Mouse (Mus musculus) G1E (cell line): ENCODE measurements around the gene Sac3d1. TPM values are rescaled to one million over a fixed set of nuclear protein-coding genes. Genes with fewer than 3 reads are reported as not detected.

Source experiments
- ATAC-seq: 2 replicates; pipeline ENCODE4 v1.8.0; 2016; ENCODE audit warnings: mild to moderate bottlenecking; ENCODE audit not compliant: insufficient number of reproducible peaks, poor library complexity, low FRiP score, severe bottlenecking; ENCODE audit errors: extremely low read depth
- DNase-seq: peaks from one replicate; pipeline ENCODE4 v3.0.0; 2012; ENCODE audit warnings: low spot score
- H3K27me3 ChIP-seq: 2 replicates; pipeline ENCODE4 v1.6.1; 2012; ENCODE audit warnings: mild to moderate bottlenecking, low read length, inconsistent platforms; ENCODE audit not compliant: insufficient read depth
- H3K36me3 ChIP-seq: replicated peaks from 2 replicates; pipeline ENCODE3; 2012; ENCODE audit warnings: mild to moderate bottlenecking, inconsistent platforms
- H3K4me1 ChIP-seq: 2 replicates; pipeline ENCODE4 v1.6.1; 2012; ENCODE audit warnings: low read depth, low read length, inconsistent platforms, mixed read lengths; ENCODE audit not compliant: insufficient read depth
- H3K4me3 ChIP-seq: 2 replicates; pipeline ENCODE4 v1.5.1; 2012; ENCODE audit warnings: low read depth, mild to moderate bottlenecking, inconsistent platforms, low read length, moderate library complexity, mixed read lengths
- H3K9me3 ChIP-seq: replicated peaks from 2 replicates; pipeline ENCODE4 v1.6.1; 2012; ENCODE audit warnings: inconsistent platforms
- CTCF ChIP-seq: IDR thresholded peaks from 2 replicates; pipeline ENCODE4 v1.5.1; 2012; ENCODE audit warnings: low read depth, low read length, inconsistent platforms, mixed read lengths
- GATA1 ChIP-seq: IDR thresholded peaks from 2 replicates; pipeline ENCODE4 v1.6.1; 2012; ENCODE audit warnings: borderline replicate concordance, low read length, inconsistent platforms, mixed read lengths
- GATA2 ChIP-seq: IDR thresholded peaks from 2 replicates; pipeline ENCODE4 v1.6.1; 2012; ENCODE audit warnings: low read depth, low read length, inconsistent platforms, borderline replicate concordance
- POLR2AphosphoS5 ChIP-seq: IDR thresholded peaks from 2 replicates; pipeline ENCODE4 v1.6.1; 2012; ENCODE audit warnings: low read depth, low read length, inconsistent platforms; ENCODE audit not compliant: insufficient replicate concordance
- TAL1 ChIP-seq: conservative IDR thresholded peaks from 2 replicates; pipeline ENCODE4 v1.6.1; 2012; ENCODE audit warnings: low read depth, low read length, inconsistent platforms, mixed read lengths
- polyA plus RNA-seq: library from polyadenylated mRNA; stranded (reverse); fragments of >175 nt; gene quantifications from 2 replicates; pipeline ENCODE4 v1.2.3, GENCODE M21; 2012
- total RNA-seq, 2 experiments: library from RNA; stranded (forward) in 1 of 2; stranded (reverse) in 1 of 2; fragments of 200-1000 nt in 1 of 2; fragments of >200 nt in 1 of 2; fragmentation: Nextera tagmentation in 1 of 2; gene quantifications; 2 replicates each; pipeline ENCODE4 v1.2.3; 2014 to 2017

The Sac3d1 gene
- total and polyA plus RNA-seq, 3 experiments, result 7.9 to 69.2 (median 10.2) TPM

- TF ChIP-seq CTCF (no peak), GATA2 (no peak), POLR2AphosphoS5 (no peak), GATA1 (no peak), TAL1 (no peak)
- Histone ChIP-seq H3K4me3 (peak within 1 kb of the TSS; percentile 72), H3K36me3 (peaks cover 20% of the 10 kb centered on the region), H3K27me3 (no peaks in the 10 kb centered on the region), H3K9me3 (no peaks in the 10 kb centered on the region), H3K4me1 (peaks cover 50% of the 10 kb centered on the region)
- DNase-seq (peak; percentile 86), ATAC-seq (peak; percentile 83)
Observed at GRCm38 (mm10) chr19:6127760-6128341, 9.4 kb upstream of the Sac3d1 start, which contains the start of gene Snx15. Gene Snx15, minus strand, starts transcription at chr19:6128304.

GRCm38 (mm10) chr19:6126789-6127580 is 8.5 kb upstream of the Sac3d1 start:
- Histone ChIP-seq H3K4me3 (peak overlapping the region; percentile 72), H3K4me1 (peaks cover 41% of the 10 kb centered on the region), H3K36me3 (peaks cover 27% of the 10 kb centered on the region), H3K9me3 (no peaks in the 10 kb centered on the region), H3K27me3 (no peaks in the 10 kb centered on the region)
- ATAC-seq (no peak), DNase-seq (no peak)
- TF ChIP-seq TAL1, result no peak
- no peak for TF ChIP-seq CTCF
- no peak for TF ChIP-seq POLR2AphosphoS5
- TF ChIP-seq GATA2, result no peak
- TF ChIP-seq GATA1, result no peak

GRCm38 (mm10) chr19:6126289-6126688 is 7.8 kb upstream of the Sac3d1 start:
- Histone ChIP-seq H3K36me3 (peaks cover 30% of the 10 kb centered on the region), H3K9me3 (no peaks in the 10 kb centered on the region), H3K27me3 (no peaks in the 10 kb centered on the region), H3K4me1 (peaks cover 37% of the 10 kb centered on the region), H3K4me3 (no peak overlapping the region)
- TF ChIP-seq CTCF (peak; percentile 45; the same call in 1 of the 2 replicates), GATA1 (no peak), GATA2 (no peak)
- no peak for ATAC-seq
- DNase-seq, result no peak

GRCm38 (mm10) chr19:6124898-6125297 is 6.4 kb upstream of the Sac3d1 start:
- Histone ChIP-seq H3K9me3 (no peaks in the 10 kb centered on the region), H3K4me1 (peaks cover 29% of the 10 kb centered on the region), H3K36me3 (peaks cover 44% of the 10 kb centered on the region), H3K4me3 (no peak overlapping the region), H3K27me3 (no peaks in the 10 kb centered on the region)
- DNase-seq (no peak), ATAC-seq (no peak)
- TF ChIP-seq GATA2 (no peak), CTCF (no peak), TAL1 (no peak), GATA1 (no peak), POLR2AphosphoS5 (no peak)

- H3K9me3 ChIP-seq, result no peaks in the 10 kb centered on the region
Observed at GRCm38 (mm10) chr19:6123330-6123729, 4.9 kb upstream of the Sac3d1 start.

GRCm38 (mm10) chr19:6121761-6122160 is 3.3 kb upstream of the Sac3d1 start:
- Histone ChIP-seq H3K36me3 (peaks cover 52% of the 10 kb centered on the region), H3K27me3 (no peaks in the 10 kb centered on the region), H3K4me3 (no peak overlapping the region), H3K9me3 (no peaks in the 10 kb centered on the region), H3K4me1 (peaks cover 26% of the 10 kb centered on the region)
- TF ChIP-seq CTCF, result no peak
- no peak for TF ChIP-seq TAL1
- no peak for TF ChIP-seq POLR2AphosphoS5
- TF ChIP-seq GATA2, result no peak
- no peak for TF ChIP-seq GATA1
- ATAC-seq, result no peak
- no peak for DNase-seq

More at GRCm38 (mm10) chr19:6123330-6123729, 4.9 kb upstream of the Sac3d1 start:
- Histone ChIP-seq H3K36me3 (peaks cover 50% of the 10 kb centered on the region), H3K4me3 (no peak overlapping the region), H3K27me3 (no peaks in the 10 kb centered on the region), H3K4me1 (peaks cover 30% of the 10 kb centered on the region)
- ATAC-seq, result no peak
- TF ChIP-seq GATA2 (no peak), POLR2AphosphoS5 (no peak), GATA1 (no peak), CTCF (no peak), TAL1 (no peak)
- DNase-seq, result no peak

- Histone ChIP-seq H3K9me3 (no peaks in the 10 kb centered on the region), H3K27me3 (no peaks in the 10 kb centered on the region), H3K36me3 (peaks cover 72% of the 10 kb centered on the region), H3K4me1 (peaks cover 37% of the 10 kb centered on the region), H3K4me3 (peak overlapping the region; percentile 90)
- ATAC-seq, result no peak
- TF ChIP-seq CTCF, result no peak
- TF ChIP-seq GATA2, result no peak
- no peak for TF ChIP-seq POLR2AphosphoS5
- no peak for TF ChIP-seq TAL1
- TF ChIP-seq GATA1, result no peak
- no peak for DNase-seq
Observed at GRCm38 (mm10) chr19:6118677-6119185, 281 bp upstream of the Sac3d1 start.
